Mouse (Mus musculus) adipocyte (in vitro differentiated cells): Measurements from ENCODE around the gene Ly6c1.
"Not testable (repeated sequence)": the region's sequence is repeated elsewhere in the genome, so short reads cannot be mapped to it uniquely, and the experiment has no call there.

ENCODE experiments used
- DNase-seq: peaks from one replicate; pipeline ENCODE4 v3.0.0-alpha.2; 2016; ENCODE audit warnings: low spot score

Ly6c1 gene

DNA sequence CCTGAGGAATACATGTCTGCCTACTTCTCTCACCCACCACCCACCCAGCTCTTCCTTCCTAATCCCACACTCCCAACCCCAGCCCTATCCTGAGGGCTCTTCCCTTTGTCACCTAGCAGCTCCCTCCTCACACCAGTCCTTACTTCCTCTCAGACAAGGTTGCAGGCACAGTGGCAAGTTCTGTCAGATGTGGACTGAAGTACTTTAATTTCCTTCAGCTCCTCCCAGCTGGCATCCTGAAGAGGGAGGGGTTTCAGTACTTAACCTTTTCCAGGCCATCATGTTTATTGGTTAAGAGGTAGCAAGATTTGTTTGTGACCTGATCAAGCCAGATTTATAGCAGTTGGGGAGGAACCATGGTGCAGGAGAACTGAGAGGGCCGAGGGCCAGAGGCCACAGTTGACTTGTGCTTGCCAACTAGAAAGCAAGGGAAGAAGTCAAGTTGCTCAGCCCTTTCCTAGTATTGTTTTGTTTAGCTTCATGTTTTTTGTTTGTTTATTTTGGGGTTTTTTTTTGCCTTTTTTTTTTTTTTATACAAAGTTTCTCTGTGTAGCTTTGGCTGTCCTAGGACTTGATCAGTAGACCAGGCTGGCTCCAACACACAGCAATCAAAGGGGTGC lies at the start of gene Ly6c1:
TSS of gene Ly6c1 (minus strand) at position 189 of the 620 bp plus-strand sequence.
- DNase-seq, result peak; percentile 76

DNA sequence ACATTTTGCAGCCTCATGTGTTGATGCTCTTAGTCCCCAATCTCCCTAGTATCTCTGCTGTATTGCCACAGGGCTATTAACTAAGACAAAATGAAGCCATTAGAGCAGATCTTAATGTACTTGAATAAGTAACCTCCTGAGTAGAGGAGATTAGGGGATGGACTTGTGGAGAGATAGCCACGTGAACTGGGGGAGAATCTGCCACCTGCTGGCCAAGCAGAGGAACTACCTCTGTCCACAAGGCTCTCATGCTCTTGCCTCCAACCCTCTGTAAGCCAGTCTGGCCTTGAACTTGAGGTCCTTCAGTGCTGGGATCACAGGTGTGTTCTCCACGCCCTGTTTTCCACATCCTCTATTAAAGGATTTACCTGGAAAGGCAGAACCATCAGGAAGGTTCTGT lies 39.4 kb upstream of the Ly6c1 start:
- not testable (repeated sequence) for DNase-seq

DNA sequence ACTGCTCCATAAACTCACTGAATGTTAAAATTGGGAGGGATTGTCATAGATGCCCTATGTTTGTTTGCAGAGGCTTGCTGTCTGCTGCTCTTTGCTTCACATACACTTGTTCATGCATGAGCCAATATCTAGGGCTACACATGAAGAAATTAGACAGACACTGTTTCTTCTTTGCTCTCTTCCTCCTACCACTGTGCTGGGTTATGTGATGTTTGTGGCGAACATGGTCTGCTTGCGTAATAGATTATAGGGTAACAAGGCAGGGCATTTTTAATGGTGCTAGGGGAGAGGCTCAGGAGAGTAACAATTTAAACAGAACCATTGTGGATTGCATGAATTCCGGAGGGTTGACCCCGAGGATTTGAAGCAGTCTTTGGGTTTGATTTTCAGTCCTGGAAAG lies 21.3 kb upstream of the Ly6c1 start:
- DNase-seq, result no peak

DNA sequence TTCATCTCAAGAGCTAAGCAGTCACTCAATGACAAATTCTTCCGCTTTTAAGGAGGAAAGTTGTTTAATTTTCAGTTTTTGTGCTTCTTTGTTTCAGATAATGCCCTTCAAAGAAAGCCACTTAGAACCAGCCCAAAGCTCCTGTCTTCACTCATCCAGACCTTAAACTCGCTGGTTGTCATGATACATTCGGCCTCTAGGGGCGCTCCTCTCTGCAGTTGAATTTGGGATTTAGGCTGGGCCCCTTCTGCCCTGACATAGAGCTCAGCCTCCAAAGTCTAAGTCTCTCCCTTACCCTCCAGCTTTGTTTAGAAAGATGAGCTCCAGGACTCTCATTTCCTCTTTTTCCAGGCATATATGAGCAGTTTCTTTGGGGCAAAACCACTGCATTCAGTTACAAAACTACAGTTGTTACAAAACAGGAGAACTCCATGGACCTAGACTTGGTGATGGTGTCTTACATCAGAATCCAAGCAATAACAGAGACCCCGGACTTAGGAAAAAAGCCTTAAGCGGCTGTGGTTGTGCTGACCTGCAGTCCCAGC lies 13.5 kb upstream of the Ly6c1 start:
- peak; percentile 52 for DNase-seq

DNA sequence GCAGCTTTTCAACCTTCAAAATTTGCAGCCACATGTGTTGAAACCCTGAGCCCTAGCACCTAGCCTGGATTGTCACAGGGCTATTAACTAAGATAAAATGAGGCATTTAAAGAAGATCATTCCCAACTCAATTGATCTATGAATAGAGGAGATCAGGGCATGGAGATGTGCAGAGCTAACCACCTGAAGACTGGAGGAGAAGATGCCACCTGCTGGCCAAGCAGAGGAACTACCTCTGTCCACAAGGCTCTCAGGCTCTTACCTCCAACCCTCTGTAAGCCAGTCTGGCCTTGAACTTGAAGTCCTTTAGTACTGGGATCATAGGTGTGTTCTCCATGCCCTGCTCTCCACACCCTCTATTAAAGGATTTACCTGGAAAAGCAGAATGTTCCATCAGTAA lies 11.9 kb upstream of the Ly6c1 start:
- DNase-seq, result peak; percentile 60

DNA sequence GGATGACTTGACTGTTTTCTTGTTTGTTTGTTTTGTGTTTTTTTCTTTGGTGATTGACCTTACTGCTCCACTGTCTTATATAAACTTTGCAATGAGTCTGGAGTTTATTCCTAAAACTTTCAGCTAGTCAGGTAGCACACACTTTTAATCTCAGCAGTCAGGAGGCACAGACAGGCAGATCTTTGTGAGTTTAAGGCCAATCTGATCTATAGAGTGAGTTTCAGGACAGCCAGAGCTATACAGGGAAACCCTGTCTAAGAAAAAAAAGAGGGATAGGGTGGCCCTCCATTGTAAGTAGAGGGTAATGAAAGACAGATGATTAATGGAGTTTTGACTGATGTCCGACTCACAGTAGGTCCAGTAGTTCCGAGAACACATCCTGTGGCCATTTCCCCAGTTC lies 7.4 kb upstream of the Ly6c1 start:
- no peak for DNase-seq

DNA sequence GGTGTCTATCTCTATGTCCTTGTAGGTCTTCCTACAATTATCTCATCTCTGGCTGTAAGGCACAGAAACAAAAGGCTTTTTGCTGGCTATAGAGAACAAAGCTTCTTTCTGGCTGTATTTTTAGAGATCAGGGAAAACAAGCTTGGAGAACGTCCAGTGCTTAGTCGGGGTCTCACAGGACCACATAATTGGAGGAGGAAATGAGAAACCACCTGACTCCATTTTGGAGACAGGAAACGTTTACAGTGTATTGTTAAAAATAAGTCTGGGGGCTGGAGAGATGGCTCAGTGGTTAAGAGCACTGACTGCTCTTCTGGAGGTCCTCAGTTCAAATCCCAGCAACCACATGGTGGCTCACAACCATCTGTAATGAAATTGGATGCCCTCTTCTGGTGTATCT lies 6.8 kb upstream of the Ly6c1 start:
- not testable (repeated sequence) for DNase-seq

DNA sequence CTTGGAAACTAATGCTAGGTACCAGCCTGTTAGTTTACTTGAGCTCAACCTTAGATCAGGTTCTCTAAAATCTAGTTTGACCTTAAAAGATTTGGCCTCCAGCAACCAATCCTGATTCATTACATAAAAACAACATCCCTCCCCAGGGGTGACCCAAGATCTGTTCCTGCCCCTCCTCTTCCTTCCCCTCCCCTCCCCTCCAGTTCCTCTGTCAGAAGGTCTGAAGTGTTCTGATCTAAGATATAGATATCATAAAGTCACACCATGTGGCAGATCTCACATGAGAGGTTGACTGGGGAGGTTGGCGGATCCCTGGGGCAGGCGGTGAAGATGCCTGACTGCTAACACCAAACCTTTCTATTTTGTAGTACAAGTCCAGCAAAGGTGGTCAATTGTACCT lies 3.8 kb upstream of the Ly6c1 start:
- not testable (repeated sequence) for DNase-seq

DNA sequence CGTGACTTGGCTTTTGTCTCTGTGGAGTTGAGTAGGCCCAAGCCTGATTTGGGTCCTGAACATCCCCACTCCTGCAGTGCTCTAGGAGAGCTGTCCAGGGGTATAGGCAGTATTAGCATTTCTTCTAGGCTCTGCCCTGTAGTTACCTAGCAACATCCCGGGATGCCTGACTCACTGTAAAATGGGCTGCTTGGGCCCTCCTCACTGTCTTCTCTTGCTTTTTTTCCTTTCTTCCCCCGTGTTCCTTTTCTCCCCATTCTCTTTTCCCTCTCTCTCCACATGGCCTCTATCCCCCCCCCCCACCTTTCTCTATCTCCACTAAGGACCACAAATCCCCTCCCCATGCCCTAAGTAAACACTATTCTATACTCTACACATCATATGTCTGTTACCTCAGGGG lies 2.5 kb upstream of the Ly6c1 start:
- not testable (repeated sequence) for DNase-seq

DNA sequence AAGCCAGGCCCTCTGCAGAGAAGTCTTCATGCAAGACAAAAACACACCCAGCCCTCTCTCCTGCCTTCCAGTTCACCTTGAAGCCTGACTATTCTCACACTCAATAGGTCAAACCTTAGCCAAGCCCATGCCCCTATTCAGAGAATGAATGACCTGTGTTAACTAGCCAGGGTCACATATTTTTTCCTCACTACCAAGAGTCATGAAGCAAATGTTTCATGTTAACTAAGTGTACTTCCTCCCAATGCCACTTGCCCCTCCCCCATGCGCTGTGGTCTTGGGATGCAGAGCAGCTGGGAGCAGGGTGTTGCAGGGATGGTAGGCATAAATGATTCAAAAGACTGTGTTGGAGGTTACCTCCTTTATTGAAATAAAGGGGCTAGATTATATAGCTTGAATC lies 2.0 kb upstream of the Ly6c1 start:
- not testable (repeated sequence) for DNase-seq

DNA sequence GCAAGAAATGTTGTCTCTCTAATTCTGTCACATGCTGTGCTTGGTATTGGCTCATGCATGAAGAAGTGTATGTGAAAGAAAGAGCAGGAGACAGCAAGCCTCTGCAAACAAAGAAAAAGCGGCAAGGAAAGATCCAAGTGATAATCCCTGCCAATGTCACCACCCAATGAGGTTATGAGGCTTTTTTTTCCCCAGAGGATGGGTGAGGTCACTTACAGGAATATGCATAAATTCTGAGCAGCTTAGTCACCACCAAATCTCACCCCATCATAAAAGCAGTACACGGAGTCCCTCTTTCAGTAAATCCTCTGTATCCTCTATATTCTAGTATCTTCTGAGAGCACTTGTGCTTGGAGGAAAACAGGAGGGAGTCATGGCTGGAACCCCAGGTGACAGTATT lies 1.2 kb upstream of the Ly6c1 start:
- DNase-seq, result peak; percentile 50

DNA sequence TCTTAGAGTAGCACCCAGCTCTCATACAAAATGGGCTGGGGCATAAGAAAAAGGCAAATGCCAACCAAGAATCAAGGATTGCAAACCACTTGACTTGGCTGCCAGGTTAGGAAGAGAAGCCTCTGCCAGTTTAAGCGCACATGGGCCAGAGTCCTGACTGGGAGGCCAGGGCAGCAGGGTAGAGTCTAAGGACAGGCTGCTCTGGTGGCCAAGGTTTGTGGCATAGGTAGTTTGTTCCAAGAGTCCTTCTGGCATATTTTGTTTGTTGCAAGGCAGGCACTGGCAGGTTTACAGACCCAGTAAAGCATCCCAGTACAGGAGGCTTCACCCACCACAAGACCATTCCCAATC lies 685 bp downstream of the Ly6c1 start:
- DNase-seq, result peak; percentile 63

DNA sequence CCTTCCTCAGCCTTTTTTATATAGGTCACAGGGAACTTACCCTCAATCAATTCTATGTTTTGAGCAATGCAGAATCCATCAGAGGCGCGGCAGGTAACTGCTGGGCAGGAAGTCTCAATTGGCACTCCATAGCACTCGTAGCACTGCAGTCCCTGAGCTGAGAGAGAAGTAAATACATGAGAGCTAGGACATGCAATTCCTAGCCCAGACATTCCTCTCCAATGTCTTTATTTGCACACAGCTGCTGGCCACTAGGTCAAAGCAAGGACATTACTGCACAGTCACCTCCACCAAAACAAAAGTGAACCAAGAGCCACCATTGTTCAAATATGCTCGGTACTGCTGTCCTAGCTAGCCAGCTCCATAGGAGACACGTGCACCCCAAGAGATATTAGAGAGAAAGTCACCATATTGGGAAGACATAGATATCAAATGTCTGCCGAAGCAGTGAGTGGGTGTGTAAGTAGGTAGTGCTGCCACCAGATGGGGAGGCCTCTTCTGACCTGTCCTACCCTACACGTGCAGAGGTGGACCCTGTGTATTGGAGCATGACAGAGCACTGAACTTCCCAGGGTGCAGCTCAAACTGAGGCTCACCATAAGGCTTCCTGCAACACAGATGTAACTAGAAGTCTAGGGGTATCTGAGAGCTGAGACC lies 1.2 kb downstream of the Ly6c1 start:
- DNase-seq, result not testable (repeated sequence)

DNA sequence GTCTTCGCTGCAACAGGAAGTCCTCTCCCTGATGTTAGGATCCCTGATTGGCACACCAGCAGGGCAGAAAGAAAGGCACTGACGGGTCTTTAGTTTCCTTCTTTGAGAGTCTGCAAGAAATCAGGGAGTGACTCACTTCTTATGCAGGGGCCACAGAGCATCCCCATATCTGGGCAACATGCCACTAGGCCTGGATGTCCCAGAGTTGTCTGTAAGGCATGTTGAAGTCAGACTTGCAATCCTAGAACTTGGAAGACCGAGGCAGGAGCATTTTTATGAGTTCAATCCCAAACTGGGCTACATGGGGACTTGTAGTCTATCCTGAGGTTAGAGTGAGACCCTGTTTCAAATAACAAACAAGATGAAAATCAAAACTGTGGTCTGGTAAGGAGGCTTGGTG lies 3.1 kb downstream of the Ly6c1 start:
- DNase-seq, result not testable (repeated sequence)

DNA sequence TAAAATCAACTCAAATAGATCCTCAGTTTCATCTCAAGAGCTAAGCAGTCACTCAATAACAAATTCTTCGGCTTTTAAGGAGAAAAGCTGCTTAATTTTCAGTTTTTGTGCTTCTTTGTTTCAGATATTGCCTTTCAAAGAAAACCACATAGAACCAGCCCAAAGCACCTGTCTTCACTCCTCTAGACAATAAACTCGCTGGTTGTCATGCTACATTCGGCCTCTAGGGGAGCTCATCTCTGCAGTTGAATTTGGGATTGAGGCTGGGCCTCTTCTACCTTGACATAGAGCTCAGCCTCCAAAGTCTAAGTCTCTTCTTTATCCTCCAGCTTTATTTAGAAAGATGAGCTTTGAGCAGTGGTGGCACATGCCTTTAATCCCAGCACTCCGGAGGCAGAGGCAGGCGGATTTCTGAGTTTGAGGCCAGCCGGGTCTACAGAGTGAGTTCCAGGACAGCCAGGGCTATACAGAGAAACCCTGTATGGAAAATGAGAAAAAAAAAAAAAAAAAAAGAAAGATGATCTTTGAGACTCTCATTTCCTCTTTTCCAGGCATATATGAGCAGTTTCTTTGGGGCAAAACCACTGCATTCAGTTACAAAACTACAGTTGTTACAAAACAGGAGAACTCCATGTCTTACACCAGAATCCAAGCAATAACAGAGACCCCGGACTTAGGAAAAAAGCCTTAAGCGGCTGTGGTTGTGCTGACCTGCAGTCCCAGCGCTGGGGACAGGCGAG lies 27.4 kb downstream of the Ly6c1 start:
- DNase-seq, result not testable (repeated sequence)

DNA sequence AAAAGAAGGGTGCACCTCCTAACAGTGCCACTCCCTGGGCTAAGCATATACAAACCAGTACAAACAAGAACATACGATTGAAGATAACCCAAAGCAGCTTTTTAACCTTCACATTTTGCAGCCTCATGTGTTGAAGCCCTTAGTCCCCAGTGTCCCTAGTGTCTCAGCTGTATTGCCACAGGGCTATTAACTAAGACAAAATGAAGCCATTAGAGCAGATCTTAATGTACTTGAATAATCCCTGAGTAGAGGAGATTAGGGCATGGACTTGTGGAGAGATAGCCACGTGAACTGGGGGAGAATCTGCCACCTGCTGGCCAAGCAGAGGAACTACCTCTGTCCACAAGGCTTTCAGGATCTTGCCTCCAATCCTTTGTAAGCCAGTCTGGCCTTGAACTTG lies 29.2 kb downstream of the Ly6c1 start:
- peak; percentile 55 for DNase-seq
